Mouse (Mus musculus): ENCODE data around the gene Stim1. TPM values are rescaled to one million over a fixed set of nuclear protein-coding genes. Genes with fewer than 3 reads are reported as not detected.

Stim1 gene
- polyA plus RNA-seq, 1 experiment from 2014 or later, result 17.9 TPM

DNA sequence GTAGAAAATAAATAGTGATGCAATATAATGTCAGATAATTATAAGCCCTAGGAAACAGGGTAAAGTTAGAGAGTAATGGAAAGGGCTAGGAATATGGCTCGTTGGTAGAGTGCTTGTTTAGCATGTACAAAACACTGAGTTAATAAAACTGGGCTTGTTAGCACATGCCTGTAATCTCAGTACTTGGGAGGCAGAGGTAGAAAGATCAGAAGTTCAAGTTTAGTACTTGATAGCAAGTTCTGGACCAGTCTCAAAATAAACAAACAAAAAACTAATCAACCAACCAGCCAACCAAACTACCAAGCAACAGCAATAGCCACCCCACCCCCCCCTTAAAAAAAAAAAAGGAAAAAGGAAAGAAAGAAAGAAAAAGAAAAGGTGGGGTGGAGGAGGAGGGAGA, 33.2 kb downstream of the Stim1 start:
- H3K9ac ChIP-seq (replicated peaks), result no peak overlapping the region
- DNase-seq (no peak), ATAC-seq (no peak)
- 68% methylated on average over 1 of the region's 1 CpGs for WGBS (ENCODE audit: insufficient replicate concordance)
- no peaks in the 10 kb centered on the region for H3K27me3 ChIP-seq (ENCODE audit: insufficient read depth, low read length)
- no peak overlapping the region for H3K4me3 ChIP-seq (ENCODE audit: low read depth, low read length)
- no peaks in the 10 kb centered on the region for H3K36me3 ChIP-seq (replicated peaks; ENCODE audit: insufficient read depth, low read length)
- H3K4me1 ChIP-seq (ENCODE audit: insufficient read depth), result peaks cover 11% of the 10 kb centered on the region; the same call in 1 of the 2 replicates
- no peak overlapping the region for H3K4me2 ChIP-seq (ENCODE audit: low read depth, low read length)
- no peaks in the 10 kb centered on the region for H3K9me3 ChIP-seq (ENCODE audit: low read length)
- TF ChIP-seq EP300 (IDR thresholded peaks at IDR 0.05; ENCODE audit: low read depth) (no peak), CTCF (IDR thresholded peaks at IDR 0.05; ENCODE audit: low read depth) (no peak)
- H3K27ac ChIP-seq (ENCODE audit: low read depth), result no peak overlapping the region

DNA sequence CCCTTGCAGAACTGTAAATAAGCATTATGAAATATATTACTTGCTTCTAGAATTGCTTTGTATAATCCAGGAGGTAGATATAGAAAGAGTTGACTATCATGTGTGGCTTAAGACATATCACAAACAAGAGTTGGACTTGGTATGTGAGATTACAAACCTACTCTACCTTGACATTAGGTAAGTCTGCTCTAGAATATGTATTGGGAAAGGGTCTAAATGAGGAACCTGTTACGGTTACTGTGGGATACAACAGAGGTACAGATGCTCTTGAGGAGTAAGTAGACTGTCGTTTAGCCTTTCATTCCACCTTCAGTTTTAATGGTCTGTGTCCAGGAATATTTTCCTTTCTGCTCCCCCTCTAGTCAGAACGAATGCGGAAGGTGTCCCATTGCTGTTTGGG, 34.9 kb downstream of the Stim1 start:
- no peak overlapping the region for H3K9ac ChIP-seq (replicated peaks)
- H3K4me1 ChIP-seq (ENCODE audit: insufficient read depth), result peaks cover 11% of the 10 kb centered on the region; the same call in 1 of the 2 replicates
- no peak overlapping the region for H3K4me3 ChIP-seq (ENCODE audit: low read depth, low read length)
- H3K9me3 ChIP-seq (ENCODE audit: low read length), result no peaks in the 10 kb centered on the region
- no peak for DNase-seq
- no peaks in the 10 kb centered on the region for H3K36me3 ChIP-seq (replicated peaks; ENCODE audit: insufficient read depth, low read length)
- TF ChIP-seq CTCF (IDR thresholded peaks at IDR 0.05; ENCODE audit: low read depth) (no peak), EP300 (IDR thresholded peaks at IDR 0.05; ENCODE audit: low read depth) (no peak)
- no peaks in the 10 kb centered on the region for H3K27me3 ChIP-seq (ENCODE audit: insufficient read depth, low read length)
- no peak overlapping the region for H3K4me2 ChIP-seq (ENCODE audit: low read depth, low read length)
- WGBS (ENCODE audit: insufficient replicate concordance), result 84% methylated on average over 4 of the region's 4 CpGs
- ATAC-seq, result no peak
- H3K27ac ChIP-seq (ENCODE audit: low read depth), result no peak overlapping the region

DNA sequence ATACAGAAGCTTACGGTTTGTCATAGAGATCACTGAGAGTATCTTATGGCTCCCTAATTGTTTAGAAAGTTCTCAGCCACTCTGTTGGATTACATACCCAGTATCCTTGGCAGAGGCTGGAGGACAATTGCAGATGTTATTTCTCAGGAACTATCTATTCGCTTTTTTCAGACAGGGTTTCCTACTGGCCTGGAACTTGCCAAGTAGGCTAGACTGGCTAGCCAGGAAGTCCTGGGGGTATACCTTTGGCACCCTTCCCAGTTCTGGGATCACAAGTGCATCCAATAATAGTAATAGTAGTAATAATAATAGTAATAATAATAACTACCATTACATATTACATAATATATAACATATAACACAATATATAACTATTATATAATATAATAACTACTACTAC, 38.0 kb downstream of the Stim1 start:
- DNase-seq, result no peak

DNA sequence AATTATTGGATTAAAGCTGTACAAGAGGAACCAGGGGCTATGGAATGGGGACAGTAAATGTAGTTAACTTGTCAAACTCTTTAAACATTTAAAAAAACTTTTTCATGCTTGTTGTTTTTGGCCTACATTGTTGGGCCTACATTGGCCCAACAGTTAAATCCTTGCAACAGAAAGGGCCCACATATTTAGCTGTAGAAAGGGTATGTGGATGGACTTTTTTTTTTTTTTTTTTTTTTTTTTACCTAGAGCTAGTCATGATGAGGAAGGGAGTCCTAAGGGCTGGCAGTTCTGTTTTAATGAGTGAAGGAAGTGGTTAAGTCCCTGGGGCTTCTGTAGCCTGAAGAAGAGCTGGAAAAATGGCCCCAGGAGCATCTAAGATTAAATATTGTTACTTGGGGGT, 42.7 kb downstream of the Stim1 start:
- no peak for TF ChIP-seq EP300 (IDR thresholded peaks at IDR 0.05; ENCODE audit: low read depth)
- no peak for TF ChIP-seq CTCF (IDR thresholded peaks at IDR 0.05; ENCODE audit: low read depth)
- Histone ChIP-seq H3K9me3 (ENCODE audit: low read length) (no peaks in the 10 kb centered on the region), H3K4me2 (ENCODE audit: low read depth, low read length) (no peak overlapping the region), H3K9ac (replicated peaks) (no peak overlapping the region), H3K36me3 (replicated peaks; ENCODE audit: insufficient read depth, low read length) (no peaks in the 10 kb centered on the region), H3K4me3 (ENCODE audit: low read depth, low read length) (no peak overlapping the region), H3K27me3 (ENCODE audit: insufficient read depth, low read length) (no peaks in the 10 kb centered on the region), H3K4me1 (ENCODE audit: insufficient read depth) (peaks cover 22% of the 10 kb centered on the region), H3K27ac (ENCODE audit: low read depth) (no peak overlapping the region)
- DNase-seq (no peak), ATAC-seq (no peak)

More for the DNA sequence above, 38.0 kb downstream of the Stim1 start:
- 82% methylated on average over 2 of the region's 2 CpGs for WGBS (ENCODE audit: insufficient replicate concordance)
- H3K36me3 ChIP-seq (replicated peaks; ENCODE audit: insufficient read depth, low read length), result no peaks in the 10 kb centered on the region
- no peaks in the 10 kb centered on the region for H3K27me3 ChIP-seq (ENCODE audit: insufficient read depth, low read length)
- H3K4me1 ChIP-seq (ENCODE audit: insufficient read depth), result peaks cover 11% of the 10 kb centered on the region; the same call in 1 of the 2 replicates
- H3K27ac ChIP-seq (ENCODE audit: low read depth), result no peak overlapping the region
- no peaks in the 10 kb centered on the region for H3K9me3 ChIP-seq (ENCODE audit: low read length)
- no peak overlapping the region for H3K4me2 ChIP-seq (ENCODE audit: low read depth, low read length)
- H3K4me3 ChIP-seq (ENCODE audit: low read depth, low read length), result no peak overlapping the region
- ATAC-seq, result no peak
- no peak overlapping the region for H3K9ac ChIP-seq (replicated peaks)
- TF ChIP-seq EP300 (IDR thresholded peaks at IDR 0.05; ENCODE audit: low read depth) (no peak), CTCF (IDR thresholded peaks at IDR 0.05; ENCODE audit: low read depth) (no peak)

DNA sequence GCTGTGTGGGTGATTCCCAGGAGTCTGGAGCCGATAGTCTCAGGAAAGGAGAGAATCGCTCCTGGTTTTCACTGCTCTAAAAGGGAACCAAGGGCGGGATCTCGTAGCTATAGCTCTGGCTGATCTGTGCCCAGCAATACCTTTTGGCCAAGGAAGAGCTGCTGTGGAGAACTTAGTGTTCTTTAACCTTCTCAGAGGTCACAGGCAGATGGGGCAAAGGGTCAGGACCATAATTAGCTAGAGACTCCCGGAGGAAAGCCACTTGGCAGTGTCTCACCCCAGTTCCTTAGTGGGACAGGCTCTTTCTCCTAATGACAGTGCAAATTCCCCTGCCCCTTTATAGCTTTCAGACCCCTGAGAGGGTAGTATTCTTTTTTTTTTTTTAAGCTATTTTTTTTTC, 43.2 kb downstream of the Stim1 start:
- H3K9ac ChIP-seq (replicated peaks), result no peak overlapping the region
- ATAC-seq (no peak), DNase-seq (no peak)
- H3K27ac ChIP-seq (ENCODE audit: low read depth), result no peak overlapping the region
- 76% methylated on average over 5 of the region's 5 CpGs for WGBS (ENCODE audit: insufficient replicate concordance)
- TF ChIP-seq CTCF (IDR thresholded peaks at IDR 0.05; ENCODE audit: low read depth) (no peak), EP300 (IDR thresholded peaks at IDR 0.05; ENCODE audit: low read depth) (no peak)
- no peaks in the 10 kb centered on the region for H3K36me3 ChIP-seq (replicated peaks; ENCODE audit: insufficient read depth, low read length)
- no peak overlapping the region for H3K4me3 ChIP-seq (ENCODE audit: low read depth, low read length)
- H3K27me3 ChIP-seq (ENCODE audit: insufficient read depth, low read length), result no peaks in the 10 kb centered on the region
- H3K9me3 ChIP-seq (ENCODE audit: low read length), result no peaks in the 10 kb centered on the region
- H3K4me1 ChIP-seq (ENCODE audit: insufficient read depth), result peaks cover 22% of the 10 kb centered on the region
- no peak overlapping the region for H3K4me2 ChIP-seq (ENCODE audit: low read depth, low read length)

DNA sequence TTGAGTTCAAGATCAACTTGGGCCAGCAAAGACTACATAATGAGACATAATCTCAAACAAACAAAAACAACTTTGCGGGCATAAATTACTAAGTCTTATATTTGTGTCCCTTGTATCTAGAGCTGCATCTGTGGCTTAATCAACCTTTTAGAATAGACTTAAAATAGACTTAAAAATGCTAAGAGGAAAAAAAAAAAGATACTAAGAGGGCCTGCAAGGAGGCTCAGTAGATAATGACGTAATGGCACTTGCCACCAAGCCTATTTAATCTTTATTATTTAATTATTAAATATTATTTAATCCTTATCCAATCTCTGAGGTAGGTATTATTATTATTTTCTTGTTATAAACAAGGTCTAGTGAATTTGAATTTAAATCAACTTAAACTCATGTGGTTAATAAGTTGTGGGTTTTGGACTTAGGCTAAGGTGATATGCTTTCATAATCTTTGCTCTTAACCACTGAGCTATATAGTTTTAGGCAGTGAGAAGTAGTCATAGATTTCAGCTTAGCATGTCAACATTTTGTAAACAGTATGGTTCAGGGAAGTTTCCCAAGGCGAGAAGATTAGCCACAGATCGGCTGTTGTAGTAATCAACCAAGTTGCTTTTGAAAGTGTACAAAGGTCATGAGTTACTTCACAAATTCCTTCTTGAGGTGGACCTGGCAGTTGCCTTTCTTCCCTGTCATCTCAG, 45.4 kb downstream of the Stim1 start:
- peak overlapping the region; percentile 41 for H3K27ac ChIP-seq (ENCODE audit: low read depth)
- peak; percentile 83 for ATAC-seq
- H3K27me3 ChIP-seq (ENCODE audit: insufficient read depth, low read length), result no peaks in the 10 kb centered on the region
- no peak for DNase-seq
- H3K9me3 ChIP-seq (ENCODE audit: low read length), result no peaks in the 10 kb centered on the region
- H3K36me3 ChIP-seq (replicated peaks; ENCODE audit: insufficient read depth, low read length), result no peaks in the 10 kb centered on the region
- no peak overlapping the region for H3K4me3 ChIP-seq (ENCODE audit: low read depth, low read length)
- peak; percentile 43; the same call in 1 of the 2 replicates for TF ChIP-seq EP300 (IDR thresholded peaks at IDR 0.05; ENCODE audit: low read depth)
- no peak for TF ChIP-seq CTCF (IDR thresholded peaks at IDR 0.05; ENCODE audit: low read depth)
- WGBS (ENCODE audit: insufficient replicate concordance), result 43% methylated on average over 4 of the region's 4 CpGs
- H3K9ac ChIP-seq (replicated peaks), result no peak overlapping the region
- peaks cover 30% of the 10 kb centered on the region for H3K4me1 ChIP-seq (ENCODE audit: insufficient read depth)
- no peak overlapping the region; the same call in 1 of the 2 replicates for H3K4me2 ChIP-seq (ENCODE audit: low read depth, low read length)

Data from liver, postnatal 0 days (tissue).